Mouse (Mus musculus): ENCODE data around the gene Gemin6.
A peak's percentile ranks its signal among the peaks of the same experiment; 100 is the strongest.

DNA sequence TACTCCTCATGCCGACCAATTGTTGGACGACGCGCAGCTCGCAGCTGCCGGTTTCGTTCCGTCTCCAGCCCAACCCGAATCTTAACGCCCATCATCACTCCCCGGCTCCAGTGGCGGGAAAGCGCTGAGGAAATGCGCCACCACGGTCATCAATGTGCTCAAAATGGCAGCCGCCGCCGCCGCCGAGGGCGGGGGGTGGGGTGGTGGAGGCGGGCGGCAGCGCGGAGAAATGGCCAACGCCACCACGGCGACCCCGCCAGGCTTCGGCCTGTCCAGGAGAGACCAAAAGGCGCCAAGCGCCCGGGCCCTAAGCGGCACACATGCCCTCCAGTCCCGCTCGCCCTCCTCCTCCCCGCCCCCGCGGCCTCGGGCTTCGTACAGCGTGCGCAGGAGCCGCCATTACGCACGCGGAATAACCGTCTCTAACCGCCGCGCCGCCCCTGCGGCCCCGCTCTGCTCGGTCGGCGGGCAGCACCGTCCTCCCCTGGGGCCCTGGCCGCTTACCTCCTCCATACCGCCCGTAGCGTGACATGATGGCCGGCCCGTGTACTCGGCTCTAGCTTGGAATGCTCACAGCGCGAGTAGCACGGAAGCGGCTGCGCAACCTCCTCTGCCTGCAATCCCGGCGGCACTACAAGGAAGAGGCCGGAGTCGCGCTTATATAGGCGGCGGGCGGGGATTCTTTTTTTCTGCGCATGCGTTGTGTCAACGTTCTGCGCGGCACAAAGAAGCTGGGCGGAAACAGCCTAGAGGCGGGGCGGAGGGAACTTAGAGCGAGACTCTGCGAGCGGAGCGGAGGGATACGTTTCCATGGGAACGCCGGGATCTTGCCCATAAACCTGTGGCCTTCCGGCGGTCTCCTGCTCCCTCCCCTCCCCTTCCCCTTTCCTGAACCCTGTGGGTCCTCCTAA lies 17.3 kb upstream of the Gemin6 start, which contains the start of the genes Srsf7 and Ttc39d:
- TF ChIP-seq ZKSCAN1 (IDR thresholded peaks at IDR 0.05; ENCODE audit: low read depth, low read length) (no peak), POLR2A (IDR thresholded peaks at IDR 0.05; ENCODE audit: control insufficient read depth in 1 of 2, insufficient read depth in 1 of 2, low read depth in 1 of 2, low read length in 2 of 2, poor library complexity in 1 of 2) (peak; percentile 100), CTCF (IDR thresholded peaks at IDR 0.05 in 2 of 3, conservative IDR thresholded peaks at IDR 0.05 in 1 of 3; ENCODE audit: control insufficient read depth in 1 of 3, insufficient read depth in 1 of 3, low read depth in 2 of 3, low read length in 3 of 3, poor library complexity in 1 of 3, severe bottlenecking in 1 of 3) (no peak; a peak in 1 of 6 replicates), GABPA (IDR thresholded peaks at IDR 0.05; ENCODE audit: low read depth, low read length) (no peak), TAL1 (IDR thresholded peaks at IDR 0.05; ENCODE audit: low read length) (no peak)
